Mouse (Mus musculus) midbrain, embryonic 14.5 days (tissue): Measurements from ENCODE around the gene Mylk2. TPM values are rescaled to one million over a fixed set of nuclear protein-coding genes. Genes with fewer than 3 reads are reported as not detected.
A peak's percentile ranks its signal among the peaks of the same experiment; 100 is the strongest.

Experiments
- ATAC-seq: fragments of 200-750 bp; cut with Nextera tagmentation; 2 replicates; pipeline ENCODE4 v1.8.0; 2017; ENCODE audit warnings: moderate number of reproducible peaks, moderate library complexity; ENCODE audit not compliant: low FRiP score, low TSS enrichment
- DNase-seq: peaks from one replicate; pipeline ENCODE4 v3.0.0-alpha.2; 2015
- H3K27ac ChIP-seq: fragments of 300-500 bp; sonication (generic); replicated peaks from 2 replicates; pipeline ENCODE4 v1.5.1; 2014; ENCODE audit warnings: mild to moderate bottlenecking, low read depth, low read length, moderate library complexity
- H3K27me3 ChIP-seq: fragments of 300-500 bp; sonication (generic); 2 replicates; pipeline ENCODE4 v1.6.1; 2014; ENCODE audit warnings: low read length, control low read depth, mixed read lengths; ENCODE audit not compliant: control insufficient read depth, insufficient read depth
- H3K36me3 ChIP-seq: fragments of 300-500 bp; sonication (generic); 2 replicates; pipeline ENCODE4 v1.6.1; 2014; ENCODE audit warnings: low read length, control low read depth; ENCODE audit not compliant: control insufficient read depth, insufficient read depth
- H3K4me1 ChIP-seq: fragments of 300-500 bp; sonication (generic); 2 replicates; pipeline ENCODE4 v1.6.1; 2014; ENCODE audit warnings: mild to moderate bottlenecking, antibody characterized with exemption, low read length, control low read depth; ENCODE audit not compliant: control insufficient read depth, insufficient read depth
- H3K4me2 ChIP-seq: fragments of 300-500 bp; sonication (generic); 2 replicates; pipeline ENCODE4 v1.6.1; 2014; ENCODE audit warnings: mild to moderate bottlenecking, low read length, moderate library complexity
- H3K4me3 ChIP-seq: fragments of 300-500 bp; sonication (generic); replicated peaks from 2 replicates; pipeline ENCODE4 v1.5.1; 2014; ENCODE audit warnings: low read depth, low read length
- H3K9ac ChIP-seq: fragments of 300-500 bp; sonication (generic); replicated peaks from 2 replicates; pipeline ENCODE4 v1.6.1; 2014; ENCODE audit warnings: mild to moderate bottlenecking, low read length, moderate library complexity
- H3K9me3 ChIP-seq: fragments of 300-500 bp; sonication (generic); 2 replicates; pipeline ENCODE4 v1.6.1; 2016; ENCODE audit warnings: low read length, control low read depth, mixed read lengths; ENCODE audit not compliant: control insufficient read depth
- WGBS: fragments of 180-500 bp; shearing (Covaris S2); extraction: QIAGEN DNeasy Blood & Tissue Kit; methylation state at CpG from one replicate; pipeline ENCODE4 v1.1.7; 2014; 5-methylcytosine and 5-hydroxymethylcytosine counted together
- polyA plus RNA-seq: library from polyadenylated mRNA; unstranded; fragments of >200 nt; fragmentation: Nextera tagmentation; extraction: Ambion mirVana; gene quantifications from 2 replicates; pipeline ENCODE4 v1.2.1, GENCODE M21; 2014

Gene Mylk2
- polyA plus RNA-seq, 1 experiment from 2014 or later: not detected

GRCm38 (mm10) chr2:152906274-152907037 lies 4.7 kb upstream of the Mylk2 start:
- 64% methylated on average over 9 of the region's 9 CpGs for WGBS
- H3K9ac ChIP-seq: no peak overlapping the region

GRCm38 (mm10) chr2:152907114-152907943 lies 3.8 kb upstream of the Mylk2 start:
- ATAC-seq (no peak), DNase-seq (no peak)
- Histone ChIP-seq H3K4me1 (no peaks in the 10 kb centered on the region), H3K4me2 (no peak overlapping the region), H3K4me3 (no peak overlapping the region), H3K27me3 (peaks cover 7% of the 10 kb centered on the region), H3K27ac (no peak overlapping the region), H3K9me3 (no peaks in the 10 kb centered on the region), H3K36me3 (no peaks in the 10 kb centered on the region), H3K9ac (no peak overlapping the region)
- WGBS: 54% methylated on average over 14 of the region's 14 CpGs

More at GRCm38 (mm10) chr2:152906274-152907037, 4.7 kb upstream of the Mylk2 start:
- DNase-seq (no peak), ATAC-seq (no peak)
- H3K27me3 ChIP-seq: 0 out of 2 replicates have a peak, but pooled peaks cover 3% of the 10 kb centered on the region
- H3K4me1 ChIP-seq: no peaks in the 10 kb centered on the region
- no peaks in the 10 kb centered on the region for H3K36me3 ChIP-seq
- H3K9me3 ChIP-seq: no peaks in the 10 kb centered on the region
- H3K4me2 ChIP-seq: no peak overlapping the region
- no peak overlapping the region for H3K4me3 ChIP-seq
- H3K27ac ChIP-seq: no peak overlapping the region

- Histone ChIP-seq H3K4me1 (no peaks in the 10 kb centered on the region), H3K9ac (no peak overlapping the region), H3K9me3 (no peaks in the 10 kb centered on the region), H3K27me3 (peaks cover 19% of the 10 kb centered on the region), H3K4me3 (no peak overlapping the region), H3K4me2 (no peak overlapping the region), H3K36me3 (no peaks in the 10 kb centered on the region), H3K27ac (no peak overlapping the region)
- ATAC-seq (no peak), DNase-seq (no peak)
- 88% methylated on average over 6 of the region's 6 CpGs for WGBS
Measured at GRCm38 (mm10) chr2:152909848-152910247, 1.3 kb upstream of the Mylk2 start.

GRCm38 (mm10) chr2:152911432-152911831 lies 280 bp downstream of the Mylk2 start:
- DNase-seq (no peak), ATAC-seq (no peak)
- no peak overlapping the region for H3K4me2 ChIP-seq
- H3K27ac ChIP-seq: no peak overlapping the region
- peaks cover 19% of the 10 kb centered on the region for H3K27me3 ChIP-seq
- H3K9ac ChIP-seq: no peak overlapping the region
- H3K4me3 ChIP-seq: no peak overlapping the region
- H3K36me3 ChIP-seq: no peaks in the 10 kb centered on the region
- 36% methylated on average over 6 of the region's 6 CpGs for WGBS
- no peaks in the 10 kb centered on the region for H3K9me3 ChIP-seq
- no peaks in the 10 kb centered on the region for H3K4me1 ChIP-seq

- no peak overlapping the region for H3K27ac ChIP-seq
Measured at GRCm38 (mm10) chr2:152913471-152913870, 2.3 kb downstream of the Mylk2 start.

GRCm38 (mm10) chr2:152914310-152915120 lies 3.4 kb downstream of the Mylk2 start:
- 4% methylated on average over 18 of the region's 18 CpGs for WGBS
- Histone ChIP-seq H3K27me3 (peaks cover 19% of the 10 kb centered on the region), H3K9ac (peak overlapping the region; percentile 34), H3K27ac (no peak overlapping the region), H3K9me3 (no peaks in the 10 kb centered on the region), H3K4me1 (0 out of 2 replicates have a peak, but pooled peaks cover 3% of the 10 kb centered on the region), H3K4me2 (peak overlapping the region; percentile 49), H3K4me3 (peak overlapping the region; percentile 2), H3K36me3 (no peaks in the 10 kb centered on the region)
- DNase-seq (peak; percentile 96), ATAC-seq (peak; percentile 66; the same call in 1 of the 2 replicates)

More at GRCm38 (mm10) chr2:152913471-152913870, 2.3 kb downstream of the Mylk2 start:
- no peak overlapping the region for H3K4me2 ChIP-seq
- 37% methylated on average over 7 of the region's 7 CpGs for WGBS
- H3K27me3 ChIP-seq: peaks cover 19% of the 10 kb centered on the region
- DNase-seq: no peak
- no peaks in the 10 kb centered on the region for H3K36me3 ChIP-seq
- no peak overlapping the region for H3K4me3 ChIP-seq
- no peak overlapping the region for H3K9ac ChIP-seq
- H3K4me1 ChIP-seq: 0 out of 2 replicates have a peak, but pooled peaks cover under 1% of the 10 kb centered on the region
- no peak for ATAC-seq
- H3K9me3 ChIP-seq: no peaks in the 10 kb centered on the region

- no peak for DNase-seq
- H3K27me3 ChIP-seq: peaks cover 19% of the 10 kb centered on the region
- H3K36me3 ChIP-seq: no peaks in the 10 kb centered on the region
- no peaks in the 10 kb centered on the region for H3K9me3 ChIP-seq
- no peak overlapping the region for H3K27ac ChIP-seq
- no peak for ATAC-seq
- H3K4me2 ChIP-seq: no peak overlapping the region
- H3K4me1 ChIP-seq: 0 out of 2 replicates have a peak, but pooled peaks cover 3% of the 10 kb centered on the region
- H3K4me3 ChIP-seq: no peak overlapping the region
- 77% methylated on average over 4 of the region's 4 CpGs for WGBS
- H3K9ac ChIP-seq: no peak overlapping the region
Measured at GRCm38 (mm10) chr2:152915453-152915852, 4.3 kb downstream of the Mylk2 start.

GRCm38 (mm10) chr2:152916111-152916510 lies 5.0 kb downstream of the Mylk2 start:
- Histone ChIP-seq H3K4me3 (no peak overlapping the region), H3K9ac (no peak overlapping the region), H3K9me3 (no peaks in the 10 kb centered on the region), H3K36me3 (no peaks in the 10 kb centered on the region), H3K4me2 (no peak overlapping the region), H3K27ac (no peak overlapping the region), H3K27me3 (peaks cover 16% of the 10 kb centered on the region), H3K4me1 (0 out of 2 replicates have a peak, but pooled peaks cover 3% of the 10 kb centered on the region)
- ATAC-seq: no peak
- 56% methylated on average over 5 of the region's 5 CpGs for WGBS
- no peak for DNase-seq
